Mouse (Mus musculus) cerebellum, adult 9-10 months (tissue): ENCODE data around the gene Amy2a5.
"Not testable (repeated sequence)": the region's sequence is repeated elsewhere in the genome, so short reads cannot be mapped to it uniquely, and the experiment has no call there.

Experiments used
- DNase-seq: peaks from one replicate; pipeline ENCODE4 v3.0.0; 2022

Gene Amy2a5

GRCm38 (mm10) chr3:113258737-113259136, at the start of gene Amy2a5:
Amy2a5 (minus strand) TSS chr3:113258837.
- DNase-seq: not testable (repeated sequence)

- not testable (repeated sequence) for DNase-seq
Observed at GRCm38 (mm10) chr3:113291349-113291748, 32.7 kb upstream of the Amy2a5 start, which contains the start of gene Amy2a4. Amy2a4 (minus strand) TSS chr3:113291449.

- not testable (repeated sequence) for DNase-seq
Observed at GRCm38 (mm10) chr3:113280285-113280684, 21.6 kb upstream of the Amy2a5 start.

DNA sequence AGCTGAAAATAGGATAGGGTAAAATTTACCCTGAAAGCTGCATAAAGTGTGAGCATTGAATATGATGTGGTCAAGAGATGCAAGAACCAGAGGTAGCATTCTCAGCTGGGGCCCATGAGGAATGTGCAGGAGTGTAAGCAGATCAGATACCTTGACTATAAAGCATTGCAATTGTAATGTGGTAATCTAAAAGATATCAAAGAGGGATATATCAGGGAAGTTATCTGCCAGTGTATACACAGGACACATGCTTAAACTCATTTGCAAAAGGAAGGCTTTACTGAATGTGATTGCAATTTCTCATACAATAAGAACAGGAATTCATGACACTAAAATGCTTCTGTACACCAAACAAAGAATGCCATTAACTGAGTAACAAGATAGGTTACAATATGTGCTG, 20.9 kb upstream of the Amy2a5 start:
- DNase-seq: not testable (repeated sequence)

- no peak for DNase-seq
Observed at GRCm38 (mm10) chr3:113227115-113227514, 31.5 kb downstream of the Amy2a5 start.
